Mouse (Mus musculus): ENCODE measurements around the gene Osbp2. TPM values are rescaled to one million over a fixed set of nuclear protein-coding genes. Genes with fewer than 3 reads are reported as not detected.

The Osbp2 gene
- polyA plus RNA-seq, 1 experiment from 2014 or later: 0.25 TPM

DNA sequence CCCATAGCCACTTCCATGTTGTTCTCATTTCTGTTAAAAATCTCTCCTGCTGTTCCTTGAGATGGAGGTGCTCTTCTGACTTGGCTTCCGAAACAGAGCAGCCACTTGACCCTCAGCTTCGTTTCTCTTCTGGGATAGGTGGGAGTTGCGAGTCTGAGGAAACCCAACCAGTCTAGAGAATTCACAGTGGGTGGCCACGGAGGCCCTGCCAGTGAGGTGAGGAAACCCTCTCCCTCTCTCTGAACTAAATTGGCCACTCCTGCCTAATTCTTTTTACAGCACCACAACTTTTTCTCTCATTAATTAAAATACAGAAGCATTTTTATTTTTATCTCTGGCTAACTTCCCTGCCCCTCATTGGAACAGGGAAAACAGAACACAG, 88.4 kb downstream of the Osbp2 start:
- no peak overlapping the region for H3K27ac ChIP-seq (ENCODE audit: low read length)
- H3K4me1 ChIP-seq (ENCODE audit: control insufficient read depth, insufficient read depth, low read length): peaks cover 7% of the 10 kb centered on the region; the same call in 1 of the 2 replicates
- H3K4me2 ChIP-seq (ENCODE audit: low read depth, low read length): no peak overlapping the region
- H3K36me3 ChIP-seq (ENCODE audit: control insufficient read depth, insufficient read depth, low read length): no peaks in the 10 kb centered on the region
- H3K27me3 ChIP-seq (ENCODE audit: control insufficient read depth, insufficient read depth, low read length): peaks cover 36% of the 10 kb centered on the region
- ATAC-seq (ENCODE audit: insufficient read depth, low FRiP score): no peak
- no peak overlapping the region for H3K4me3 ChIP-seq (replicated peaks; ENCODE audit: low read length)
- WGBS: 34% methylated on average over 4 of the region's 4 CpGs
- H3K9me3 ChIP-seq (replicated peaks; ENCODE audit: control insufficient read depth, low read length): no peaks in the 10 kb centered on the region
- H3K9ac ChIP-seq (ENCODE audit: low read length): no peak overlapping the region

DNA sequence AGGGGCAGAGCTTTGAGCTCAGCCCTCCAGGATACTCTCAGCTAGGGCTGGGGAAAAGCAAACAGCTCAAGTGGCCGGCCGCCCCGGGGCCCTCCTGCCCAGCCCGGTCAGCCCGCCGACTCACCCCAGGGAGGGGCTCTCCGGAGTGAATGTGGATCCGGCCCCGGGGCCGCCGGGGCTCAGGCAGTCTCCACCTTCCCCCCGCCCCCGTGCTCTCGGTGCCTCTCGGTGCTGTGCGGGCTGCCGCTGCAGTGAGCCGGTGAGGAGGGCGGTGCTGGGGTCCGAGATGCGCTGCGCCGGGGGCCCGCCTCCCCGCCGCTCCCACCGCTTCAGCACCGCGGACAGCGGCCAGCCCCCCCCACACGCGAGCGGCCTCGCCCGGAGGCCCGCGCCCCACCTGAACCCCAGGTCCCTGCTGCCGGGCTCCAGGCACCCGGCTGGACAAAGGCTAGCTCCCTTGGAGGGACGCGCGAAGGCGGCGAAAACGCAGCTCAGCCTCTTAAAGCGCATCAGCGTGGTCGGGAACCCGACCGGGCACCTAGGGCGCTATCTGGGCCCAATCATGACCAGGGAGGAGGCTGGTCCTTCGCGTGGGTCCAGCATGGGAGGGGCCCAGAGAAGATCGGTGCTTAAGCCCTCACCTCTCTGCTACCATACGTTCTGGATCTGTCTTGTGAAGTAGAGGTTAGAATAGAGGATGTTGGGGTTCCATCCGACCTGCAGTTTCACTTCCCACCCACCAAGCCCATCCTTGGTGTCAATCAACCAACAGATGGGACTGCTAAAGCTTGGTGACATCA, 89.0 kb downstream of the Osbp2 start:
- H3K27me3 ChIP-seq (ENCODE audit: control insufficient read depth, insufficient read depth, low read length): peaks cover 36% of the 10 kb centered on the region
- H3K4me3 ChIP-seq (replicated peaks; ENCODE audit: low read length): peak overlapping the region; percentile 29
- no peak overlapping the region for H3K27ac ChIP-seq (ENCODE audit: low read length)
- no peak overlapping the region for H3K9ac ChIP-seq (ENCODE audit: low read length)
- peak; percentile 25; the same call in 1 of the 2 replicates for ATAC-seq (ENCODE audit: insufficient read depth, low FRiP score)
- no peaks in the 10 kb centered on the region for H3K36me3 ChIP-seq (ENCODE audit: control insufficient read depth, insufficient read depth, low read length)
- H3K4me2 ChIP-seq (ENCODE audit: low read depth, low read length): peak overlapping the region; percentile 44
- peaks cover 7% of the 10 kb centered on the region; the same call in 1 of the 2 replicates for H3K4me1 ChIP-seq (ENCODE audit: control insufficient read depth, insufficient read depth, low read length)
- WGBS: 2% methylated on average over 55 of the region's 56 CpGs
- H3K9me3 ChIP-seq (replicated peaks; ENCODE audit: control insufficient read depth, low read length): no peaks in the 10 kb centered on the region

- Histone ChIP-seq H3K27me3 (ENCODE audit: control insufficient read depth, insufficient read depth, low read length) (peaks cover 36% of the 10 kb centered on the region), H3K27ac (ENCODE audit: low read length) (no peak overlapping the region), H3K9me3 (replicated peaks; ENCODE audit: control insufficient read depth, low read length) (no peaks in the 10 kb centered on the region), H3K4me2 (ENCODE audit: low read depth, low read length) (peak overlapping the region; percentile 44; the same call in 1 of the 2 replicates), H3K36me3 (ENCODE audit: control insufficient read depth, insufficient read depth, low read length) (no peaks in the 10 kb centered on the region), H3K9ac (ENCODE audit: low read length) (no peak overlapping the region), H3K4me1 (ENCODE audit: control insufficient read depth, insufficient read depth, low read length) (peaks cover 7% of the 10 kb centered on the region; the same call in 1 of the 2 replicates), H3K4me3 (replicated peaks; ENCODE audit: low read length) (peak overlapping the region; percentile 29; the same call in 1 of the 2 replicates)
- no peak for ATAC-seq (ENCODE audit: insufficient read depth, low FRiP score)
- WGBS: 45% methylated on average over 6 of the region's 6 CpGs
Observed at GRCm38 (mm10) chr11:3773782-3774462, 89.8 kb downstream of the Osbp2 start.

DNA sequence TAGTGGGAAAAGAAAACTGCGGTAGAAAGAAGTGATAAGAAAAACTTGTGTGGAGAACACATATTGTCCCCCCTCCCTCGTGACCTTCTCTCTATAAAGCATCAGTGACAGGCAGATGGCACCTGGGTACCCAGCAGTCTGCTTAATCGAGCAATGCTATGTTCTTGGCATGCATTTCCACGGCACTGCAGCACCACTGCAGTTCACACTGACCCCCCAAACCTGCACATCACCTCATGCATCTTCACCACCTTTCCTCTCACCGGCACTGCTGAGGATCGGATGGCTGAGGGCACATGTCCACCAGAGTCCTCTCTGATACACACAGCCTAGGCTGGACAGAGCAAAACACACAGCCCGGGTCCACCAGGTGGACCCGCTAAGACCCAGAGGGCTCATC, 90.6 kb downstream of the Osbp2 start:
- H3K4me1 ChIP-seq (ENCODE audit: control insufficient read depth, insufficient read depth, low read length): peaks cover 7% of the 10 kb centered on the region; the same call in 1 of the 2 replicates
- 71% methylated on average over 8 of the region's 8 CpGs for WGBS
- no peak overlapping the region for H3K4me2 ChIP-seq (ENCODE audit: low read depth, low read length)
- no peaks in the 10 kb centered on the region for H3K9me3 ChIP-seq (replicated peaks; ENCODE audit: control insufficient read depth, low read length)
- no peak overlapping the region for H3K4me3 ChIP-seq (replicated peaks; ENCODE audit: low read length)
- peaks cover 36% of the 10 kb centered on the region for H3K27me3 ChIP-seq (ENCODE audit: control insufficient read depth, insufficient read depth, low read length)
- no peak overlapping the region for H3K27ac ChIP-seq (ENCODE audit: low read length)
- no peak for ATAC-seq (ENCODE audit: insufficient read depth, low FRiP score)
- no peak overlapping the region for H3K9ac ChIP-seq (ENCODE audit: low read length)
- H3K36me3 ChIP-seq (ENCODE audit: control insufficient read depth, insufficient read depth, low read length): no peaks in the 10 kb centered on the region

- WGBS: 56% methylated on average over 6 of the region's 6 CpGs
- peaks cover 32% of the 10 kb centered on the region for H3K27me3 ChIP-seq (ENCODE audit: control insufficient read depth, insufficient read depth, low read length)
- H3K9me3 ChIP-seq (replicated peaks; ENCODE audit: control insufficient read depth, low read length): no peaks in the 10 kb centered on the region
- H3K9ac ChIP-seq (ENCODE audit: low read length): no peak overlapping the region
- H3K4me3 ChIP-seq (replicated peaks; ENCODE audit: low read length): no peak overlapping the region
- no peak for ATAC-seq (ENCODE audit: insufficient read depth, low FRiP score)
- H3K4me2 ChIP-seq (ENCODE audit: low read depth, low read length): no peak overlapping the region
- H3K27ac ChIP-seq (ENCODE audit: low read length): no peak overlapping the region
- H3K36me3 ChIP-seq (ENCODE audit: control insufficient read depth, insufficient read depth, low read length): no peaks in the 10 kb centered on the region
- peaks cover 7% of the 10 kb centered on the region; the same call in 1 of the 2 replicates for H3K4me1 ChIP-seq (ENCODE audit: control insufficient read depth, insufficient read depth, low read length)
Observed at GRCm38 (mm10) chr11:3771348-3771747, 92.4 kb downstream of the Osbp2 start.

DNA sequence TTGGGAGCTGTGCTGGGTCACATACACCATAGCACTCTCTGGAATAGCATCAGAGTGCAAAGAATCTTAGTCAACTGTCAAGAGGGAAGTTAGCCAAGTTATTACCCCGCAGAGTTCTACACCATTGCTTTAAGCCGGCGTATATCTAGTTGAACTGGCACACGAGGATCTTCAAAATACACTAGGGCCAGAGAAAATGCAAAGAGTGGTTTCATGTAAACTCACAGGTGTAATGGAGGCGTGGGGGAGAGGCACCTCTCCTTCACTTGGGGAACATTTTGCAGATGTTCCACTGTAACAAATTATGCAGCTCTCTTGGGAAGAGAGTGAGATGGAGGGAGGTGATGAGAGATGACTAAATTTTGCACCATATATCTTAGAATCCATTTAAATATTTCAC, 95.9 kb downstream of the Osbp2 start:
- Histone ChIP-seq H3K9me3 (replicated peaks; ENCODE audit: control insufficient read depth, low read length) (no peaks in the 10 kb centered on the region), H3K27me3 (ENCODE audit: control insufficient read depth, insufficient read depth, low read length) (0 out of 2 replicates have a peak, but pooled peaks cover 4% of the 10 kb centered on the region), H3K4me3 (replicated peaks; ENCODE audit: low read length) (no peak overlapping the region), H3K27ac (ENCODE audit: low read length) (no peak overlapping the region), H3K4me1 (ENCODE audit: control insufficient read depth, insufficient read depth, low read length) (no peaks in the 10 kb centered on the region), H3K36me3 (ENCODE audit: control insufficient read depth, insufficient read depth, low read length) (no peaks in the 10 kb centered on the region), H3K9ac (ENCODE audit: low read length) (no peak overlapping the region), H3K4me2 (ENCODE audit: low read depth, low read length) (no peak overlapping the region)
- no peak for ATAC-seq (ENCODE audit: insufficient read depth, low FRiP score)
- 80% methylated on average over 5 of the region's 5 CpGs for WGBS

GRCm38 (mm10) chr11:3766964-3767363, 96.7 kb downstream of the Osbp2 start:
- Histone ChIP-seq H3K9me3 (replicated peaks; ENCODE audit: control insufficient read depth, low read length) (no peaks in the 10 kb centered on the region), H3K9ac (ENCODE audit: low read length) (no peak overlapping the region), H3K27ac (ENCODE audit: low read length) (no peak overlapping the region), H3K4me3 (replicated peaks; ENCODE audit: low read length) (no peak overlapping the region), H3K27me3 (ENCODE audit: control insufficient read depth, insufficient read depth, low read length) (0 out of 2 replicates have a peak, but pooled peaks cover 10% of the 10 kb centered on the region), H3K36me3 (ENCODE audit: control insufficient read depth, insufficient read depth, low read length) (no peaks in the 10 kb centered on the region), H3K4me1 (ENCODE audit: control insufficient read depth, insufficient read depth, low read length) (no peaks in the 10 kb centered on the region), H3K4me2 (ENCODE audit: low read depth, low read length) (no peak overlapping the region)
- ATAC-seq (ENCODE audit: insufficient read depth, low FRiP score): no peak
- WGBS: 83% methylated on average over 8 of the region's 8 CpGs

DNA sequence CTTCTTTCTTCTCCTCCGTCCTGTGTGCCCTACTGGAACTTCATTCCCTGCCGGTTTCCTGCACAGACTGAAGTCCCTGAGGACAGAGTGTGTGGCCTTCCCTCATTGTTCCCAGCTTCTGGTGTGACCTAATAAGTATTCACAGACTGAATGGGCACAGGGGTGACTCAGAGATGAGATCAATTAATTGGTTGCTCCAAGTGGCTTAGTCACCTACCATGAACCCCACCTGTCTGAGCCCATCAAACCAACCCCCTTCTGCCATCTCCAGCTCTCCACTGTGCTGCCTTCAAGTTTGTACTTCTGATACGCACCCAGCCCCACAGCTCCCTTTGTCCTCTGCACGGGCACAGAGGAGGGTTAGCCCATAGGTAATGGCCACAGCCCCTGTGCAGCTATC, 99.4 kb downstream of the Osbp2 start:
- Histone ChIP-seq H3K4me1 (ENCODE audit: control insufficient read depth, insufficient read depth, low read length) (no peaks in the 10 kb centered on the region), H3K36me3 (ENCODE audit: control insufficient read depth, insufficient read depth, low read length) (no peaks in the 10 kb centered on the region), H3K9me3 (replicated peaks; ENCODE audit: control insufficient read depth, low read length) (no peaks in the 10 kb centered on the region), H3K9ac (ENCODE audit: low read length) (no peak overlapping the region), H3K27ac (ENCODE audit: low read length) (no peak overlapping the region), H3K27me3 (ENCODE audit: control insufficient read depth, insufficient read depth, low read length) (peaks cover 19% of the 10 kb centered on the region; the same call in 1 of the 2 replicates), H3K4me2 (ENCODE audit: low read depth, low read length) (no peak overlapping the region), H3K4me3 (replicated peaks; ENCODE audit: low read length) (no peak overlapping the region)
- no peak for ATAC-seq (ENCODE audit: insufficient read depth, low FRiP score)
- 64% methylated on average over 4 of the region's 4 CpGs for WGBS

Data from stomach, embryonic 16.5 days (tissue).